Mouse (Mus musculus) large intestine, adult 2 months (tissue): ENCODE measurements at regions not wholly inside any gene's neighbourhood (a gene's known extent, or its start where the extent isn't known, plus 50 kb on each side); places are given as distances from the start of the nearest gene placed in this dataset.

Source experiments
- DNase-seq: peaks from one replicate; pipeline ENCODE4 v3.0.0-alpha.2; 2012; ENCODE audit warnings: low read depth, low spot score
- WGBS: fragments of 180-500 bp; shearing (Covaris S2); methylation state at CpG from one replicate; pipeline ENCODE4 v1.1.7; 2018; 5-methylcytosine and 5-hydroxymethylcytosine counted together

DNA sequence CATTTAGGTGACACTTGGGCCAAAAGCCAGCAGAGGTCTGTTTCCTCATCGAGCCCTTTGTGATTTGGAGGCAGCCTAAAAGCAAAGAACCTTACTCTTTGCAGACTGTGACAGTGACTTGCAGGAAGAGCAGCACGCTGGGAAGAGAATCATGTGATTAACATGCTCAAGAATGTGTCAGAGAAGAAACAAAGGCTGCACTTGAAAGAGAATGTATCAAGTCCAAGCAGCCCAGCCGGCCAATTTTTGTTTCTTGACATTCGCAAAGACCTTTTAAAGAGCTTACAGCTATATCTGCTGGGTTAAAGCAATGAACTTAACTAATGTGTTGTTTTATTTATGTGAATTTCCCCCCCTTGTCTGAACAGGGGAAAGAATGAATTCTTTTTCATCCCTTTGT, 203.8 kb upstream of the Map3k7 start:
- DNase-seq: no peak
- 57% methylated on average over 4 of the region's 4 CpGs for WGBS

DNA sequence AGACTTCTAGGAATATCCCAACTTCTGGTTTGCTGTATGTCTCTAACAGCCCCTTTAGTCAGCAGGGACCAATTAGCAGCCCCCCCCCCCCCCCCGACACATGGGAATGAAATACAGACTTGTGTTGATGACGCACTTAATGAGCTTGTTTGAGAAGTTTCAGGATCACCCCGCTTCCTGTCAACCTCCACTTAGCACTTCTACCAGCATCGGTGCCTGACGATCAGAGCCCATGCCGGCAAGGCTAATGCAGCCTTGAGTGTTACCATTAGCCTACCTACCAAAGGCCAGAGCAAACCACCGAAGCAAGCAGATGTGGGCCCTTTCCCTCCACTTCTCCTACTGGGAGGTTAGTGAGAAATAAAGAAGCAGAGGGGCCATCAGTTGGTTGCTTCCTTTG, 201.7 kb upstream of the Map3k7 start:
- 79% methylated on average over 7 of the region's 7 CpGs for WGBS
- DNase-seq: no peak

DNA sequence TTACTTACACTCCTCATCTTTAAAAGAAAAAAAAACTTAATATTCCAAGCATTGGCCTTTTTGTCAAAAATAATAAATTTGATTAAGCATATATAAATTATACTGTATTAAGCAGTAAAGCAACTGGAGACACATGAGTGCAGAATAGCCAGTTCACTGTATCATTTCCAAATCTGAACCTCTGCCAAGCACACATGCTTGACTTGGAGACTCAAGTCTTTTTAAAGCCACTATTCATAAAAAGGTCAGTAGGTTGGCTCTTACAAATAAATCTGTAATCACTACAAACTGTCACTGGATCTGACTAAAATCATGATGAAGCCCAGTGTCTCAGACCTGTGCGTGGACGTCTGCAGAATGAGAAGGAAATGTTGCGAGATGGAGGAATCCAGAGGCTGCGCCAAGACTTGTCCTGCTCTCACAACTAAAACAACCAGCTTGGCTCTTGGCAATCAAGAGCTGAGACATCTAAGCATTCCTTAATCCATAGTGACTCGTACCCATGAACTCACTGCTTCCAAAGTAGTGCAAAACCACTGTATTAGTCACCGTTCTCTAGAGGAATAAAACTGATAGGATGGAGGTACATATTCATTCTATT, 195.8 kb upstream of the Map3k7 start:
- DNase-seq: no peak
- 68% methylated on average over 6 of the region's 6 CpGs for whole genome bisulfite sequencing

DNA sequence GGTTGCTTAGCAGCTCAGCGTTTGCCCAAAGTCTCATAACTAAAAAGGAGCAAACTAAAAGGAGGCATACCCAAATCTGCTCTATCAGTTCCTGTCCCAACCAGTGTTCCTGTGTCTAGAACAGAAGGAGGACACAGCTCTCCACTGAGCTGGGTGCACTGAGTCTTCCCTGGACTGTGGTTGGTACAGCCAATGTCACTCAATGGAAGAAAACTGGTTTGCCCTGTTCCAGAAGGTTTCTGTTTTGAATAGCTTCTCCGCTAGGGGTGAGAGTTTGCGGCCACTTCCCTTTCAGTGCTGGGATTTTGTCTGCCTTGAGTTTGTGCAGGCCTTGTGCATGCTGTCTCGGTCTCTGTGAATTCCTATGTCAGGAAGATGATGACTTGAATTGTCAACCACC, 194.6 kb upstream of the Map3k7 start:
- DNase-seq: no peak
- 71% methylated on average over 4 of the region's 4 CpGs for WGBS

DNA sequence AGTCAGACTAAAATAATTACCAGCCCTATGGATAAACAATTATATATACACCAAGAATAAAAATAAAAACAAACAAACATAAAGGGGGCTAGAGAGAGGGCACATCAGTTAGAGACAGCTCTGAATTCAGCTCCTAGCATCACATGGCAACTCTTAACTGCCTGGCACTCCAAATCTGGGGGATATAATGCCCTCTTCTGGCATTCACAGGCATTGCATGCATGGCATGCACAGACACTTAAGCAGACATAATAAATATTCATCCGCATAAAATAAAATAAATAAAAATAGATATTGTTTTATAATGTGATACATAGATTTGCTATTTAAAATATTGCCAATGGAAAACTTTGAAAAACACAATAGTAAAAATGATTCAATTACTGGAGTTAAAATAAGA, 177.6 kb upstream of the Map3k7 start:
- whole genome bisulfite sequencing: 79% methylated on average over 1 of the region's 1 CpGs

DNA sequence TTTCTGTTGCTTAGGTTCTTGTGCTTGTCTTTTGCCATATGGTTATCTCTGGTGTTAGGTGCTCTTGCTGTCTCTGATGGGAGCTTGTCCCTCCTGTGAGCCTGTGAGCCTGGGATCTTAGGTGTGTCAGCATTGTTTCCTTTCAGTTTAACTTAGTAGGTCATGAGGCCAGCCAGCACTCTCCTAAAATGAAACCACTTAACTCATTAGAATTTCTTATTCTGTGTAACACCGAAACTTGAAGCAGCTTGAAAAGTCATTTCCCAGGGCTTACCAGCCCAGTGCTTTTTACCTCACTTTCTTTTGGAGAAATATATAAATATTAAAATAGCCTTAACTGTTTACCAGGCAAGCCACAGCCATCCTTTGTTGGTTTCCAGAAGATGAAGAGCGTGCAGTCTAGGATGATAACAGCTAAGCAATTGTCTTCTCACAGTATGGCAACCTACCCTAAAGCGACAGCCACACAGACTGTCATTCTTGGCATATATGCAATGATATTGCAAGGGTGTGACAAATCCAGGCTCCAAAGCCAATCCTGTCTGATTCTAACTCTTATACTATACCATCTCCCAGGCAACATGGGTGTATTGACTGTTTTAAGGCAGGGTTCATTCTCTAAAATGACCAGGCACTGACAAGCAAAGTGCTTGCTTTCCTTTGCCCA, 146.2 kb upstream of the Map3k7 start:
- DNase-seq: no peak
- 93% methylated on average over 3 of the region's 3 CpGs for WGBS

More for the DNA sequence above, 177.6 kb upstream of the Map3k7 start:
- DNase-seq: no peak

DNA sequence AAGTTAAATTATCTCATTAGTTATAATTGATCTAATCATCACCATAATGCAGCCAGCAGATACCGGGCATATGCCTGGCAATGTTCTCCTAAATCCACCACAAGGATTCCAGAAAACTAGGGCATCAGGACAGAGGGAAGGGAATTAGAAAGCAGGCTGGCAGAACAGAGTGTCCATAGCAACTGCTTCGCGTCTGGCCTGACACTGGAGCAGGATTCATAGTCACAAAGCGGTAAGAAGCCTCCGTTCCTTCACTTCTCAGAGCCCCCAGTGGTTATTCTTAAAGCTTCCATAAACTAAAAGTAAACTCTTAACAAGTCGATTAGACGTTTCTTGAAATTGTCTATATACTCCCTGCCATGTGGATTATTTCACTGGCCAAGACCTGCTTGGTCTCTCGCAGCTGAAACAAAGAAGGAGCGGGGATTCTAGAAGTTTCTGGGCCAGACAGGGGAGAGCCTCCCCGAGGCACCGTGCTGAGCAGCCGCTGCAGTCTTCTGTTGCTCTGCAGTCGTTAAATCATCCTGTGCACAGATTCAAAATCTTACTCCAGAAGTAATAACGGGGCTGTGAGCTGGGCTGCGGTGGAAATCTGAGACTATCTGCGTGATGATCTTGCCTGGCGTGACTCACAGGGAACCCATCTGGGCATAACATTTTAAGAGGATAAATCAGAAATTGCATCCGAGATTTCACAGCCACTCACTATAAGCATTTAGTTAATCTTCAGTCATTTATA, 144.2 kb upstream of the Map3k7 start:
- WGBS: 63% methylated on average over 18 of the region's 18 CpGs
- no peak for DNase-seq

DNA sequence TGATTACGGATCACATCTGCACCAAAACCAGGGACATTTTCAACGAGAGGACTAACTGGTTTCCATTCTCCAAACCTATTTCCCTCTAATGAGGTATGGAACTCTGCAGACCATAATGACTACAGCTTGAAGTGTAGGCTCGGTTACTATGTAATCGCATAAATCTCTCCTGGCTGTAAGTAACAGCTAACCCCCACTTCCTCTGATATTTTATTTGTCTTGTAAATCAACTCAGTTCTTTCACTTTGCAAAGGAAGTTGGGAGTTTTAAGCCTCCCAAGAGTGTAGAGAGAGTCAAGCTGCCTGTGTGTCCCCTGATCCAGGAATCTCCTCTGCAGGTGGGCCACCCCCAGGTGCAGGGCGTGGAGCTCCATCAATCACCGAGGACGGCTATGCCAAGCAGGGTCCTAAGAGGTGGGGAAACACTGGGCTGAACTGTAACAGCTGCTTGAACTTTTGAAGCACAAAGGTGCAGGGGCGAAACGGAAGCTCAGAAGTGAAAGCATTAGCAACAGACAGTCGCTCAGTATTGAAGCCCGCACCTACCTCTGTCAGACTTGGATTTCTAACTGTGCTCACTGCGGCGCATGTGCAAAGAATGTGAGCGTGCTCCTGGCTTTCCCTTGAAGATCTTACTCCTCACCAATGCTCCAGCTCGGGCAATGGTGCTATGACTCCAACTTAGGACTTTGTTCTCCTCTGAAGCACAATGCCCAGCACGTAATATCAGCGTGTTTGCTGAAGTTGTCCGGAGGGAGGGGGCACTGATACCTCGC, 140.1 kb upstream of the Map3k7 start:
- peak; percentile 4 for DNase-seq
- 21% methylated on average over 19 of the region's 19 CpGs for WGBS

DNA sequence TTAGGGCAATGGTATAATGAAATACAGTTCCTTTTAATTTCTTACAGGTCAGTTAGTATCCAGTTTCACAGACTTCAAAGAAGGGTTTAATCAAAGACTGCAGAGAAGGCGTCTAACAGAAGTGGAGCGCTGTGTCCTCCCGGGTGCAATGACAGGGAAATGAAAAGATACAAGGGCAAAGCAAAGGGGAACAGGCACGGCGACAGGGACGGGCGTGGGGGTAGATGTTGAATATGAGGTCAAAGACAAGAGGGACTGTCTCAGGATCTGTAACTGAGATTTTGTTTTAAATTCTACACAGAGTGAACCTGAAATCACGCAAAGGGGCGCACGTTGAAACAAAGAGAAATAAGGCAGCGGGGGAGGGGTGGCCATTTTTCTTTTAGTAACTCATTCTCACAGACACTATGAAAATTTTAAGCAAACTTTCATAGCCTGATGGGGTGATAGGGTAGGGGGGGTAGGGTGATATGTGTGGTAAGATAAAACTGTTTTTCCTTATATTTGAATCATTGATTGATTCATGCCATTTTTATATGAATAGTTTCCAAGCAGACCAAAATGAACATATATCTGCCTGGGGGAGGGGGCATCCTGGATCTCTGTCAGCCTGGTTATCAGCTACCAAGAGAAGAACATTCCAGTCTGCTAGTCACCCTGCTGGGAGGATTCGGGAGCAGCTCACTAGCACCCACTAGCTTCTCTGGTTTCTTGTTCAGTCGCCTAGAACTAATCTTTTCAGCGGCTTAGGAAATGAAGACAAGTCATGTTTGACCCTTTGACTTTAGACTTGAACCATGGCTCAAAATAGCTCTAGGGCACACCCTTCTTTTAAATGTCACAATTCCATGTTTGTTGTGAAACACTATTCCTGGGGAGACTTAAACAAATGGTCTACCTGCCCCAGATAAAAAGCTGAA, 139.1 kb upstream of the Map3k7 start:
- WGBS: 57% methylated on average over 14 of the region's 14 CpGs
- no peak for DNase-seq

DNA sequence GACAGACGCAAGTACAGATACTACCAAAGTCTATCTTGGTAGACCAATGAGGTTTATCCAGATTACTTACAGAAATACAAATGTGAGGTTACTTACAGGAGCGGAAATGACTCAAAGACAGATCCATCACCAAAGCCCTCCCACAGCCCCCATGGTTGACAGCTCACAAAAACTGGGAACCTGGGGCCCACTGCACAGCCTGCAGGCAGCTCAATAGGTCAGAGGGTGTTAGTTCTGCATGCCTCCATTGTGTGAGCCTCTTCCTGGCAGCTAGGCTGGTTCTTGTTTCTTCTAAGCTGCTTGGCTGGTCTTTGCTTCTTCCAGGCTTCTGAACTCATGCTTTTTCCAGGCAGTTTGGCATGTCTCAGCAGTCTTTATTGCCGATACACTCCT, 138.5 kb upstream of the Map3k7 start:
- DNase-seq: no peak
- 70% methylated on average over 3 of the region's 3 CpGs for WGBS

DNA sequence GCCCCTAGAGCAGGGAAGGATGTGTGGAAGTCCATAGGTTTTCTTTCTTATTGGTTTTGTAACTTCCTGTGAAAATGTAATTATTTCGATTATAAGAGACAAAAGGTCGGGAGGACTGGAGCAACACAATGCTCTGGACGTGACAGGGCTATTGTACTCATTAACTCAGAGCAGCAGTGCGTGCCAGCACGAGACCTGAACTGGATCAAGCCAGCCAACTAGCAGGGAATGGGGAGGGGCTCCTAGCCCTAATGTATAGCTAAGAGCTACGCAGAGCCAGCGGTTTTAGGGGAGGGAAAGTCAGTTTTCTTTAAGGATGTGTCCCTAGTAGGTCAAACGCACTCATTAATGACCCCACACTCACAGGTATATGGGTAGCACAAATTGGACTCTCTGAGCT, 137.2 kb upstream of the Map3k7 start:
- 86% methylated on average over 8 of the region's 8 CpGs for WGBS
- DNase-seq: no peak

DNA sequence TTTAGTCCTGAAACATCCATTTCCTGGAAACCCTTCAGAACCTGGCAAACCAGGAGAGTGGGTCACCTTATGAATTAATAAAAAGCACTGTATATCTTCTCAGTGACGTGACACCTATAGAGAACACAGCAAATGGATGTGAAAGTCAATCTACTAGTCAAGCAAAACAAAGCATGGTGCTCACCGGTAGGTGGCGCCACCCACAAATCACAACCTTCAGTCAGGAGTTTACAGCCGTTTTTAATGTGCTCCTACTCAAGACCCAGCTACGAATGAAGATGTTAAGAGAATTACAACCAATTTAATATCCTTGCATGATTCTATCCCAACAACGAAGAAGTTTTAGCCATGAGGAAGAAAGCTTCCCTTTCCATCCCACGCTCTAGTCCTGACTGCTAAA, 136.6 kb upstream of the Map3k7 start:
- no peak for DNase-seq

DNA sequence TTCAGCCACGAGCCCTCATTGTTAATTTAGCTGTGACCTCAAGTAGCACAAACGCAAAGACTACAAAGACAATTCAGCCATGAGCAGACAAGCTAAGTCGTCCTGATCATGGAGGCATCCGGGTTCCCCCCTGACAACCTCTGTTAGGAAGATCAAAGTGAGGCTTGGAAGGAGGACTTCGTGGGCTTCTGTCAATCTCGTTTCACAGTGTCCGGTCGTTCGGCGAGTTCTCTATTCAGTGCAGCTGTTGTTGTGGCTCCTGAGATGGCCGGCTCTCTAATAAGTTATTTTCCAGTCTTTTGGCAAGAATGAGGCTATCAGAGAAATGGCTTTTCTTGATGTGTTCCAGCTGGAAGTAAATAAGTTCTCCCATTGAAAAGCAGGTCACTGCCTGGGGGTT, 133.7 kb upstream of the Map3k7 start:
- DNase-seq: no peak
- WGBS: 45% methylated on average over 11 of the region's 11 CpGs

More for the DNA sequence above, 136.6 kb upstream of the Map3k7 start:
- 77% methylated on average over 7 of the region's 7 CpGs for WGBS

DNA sequence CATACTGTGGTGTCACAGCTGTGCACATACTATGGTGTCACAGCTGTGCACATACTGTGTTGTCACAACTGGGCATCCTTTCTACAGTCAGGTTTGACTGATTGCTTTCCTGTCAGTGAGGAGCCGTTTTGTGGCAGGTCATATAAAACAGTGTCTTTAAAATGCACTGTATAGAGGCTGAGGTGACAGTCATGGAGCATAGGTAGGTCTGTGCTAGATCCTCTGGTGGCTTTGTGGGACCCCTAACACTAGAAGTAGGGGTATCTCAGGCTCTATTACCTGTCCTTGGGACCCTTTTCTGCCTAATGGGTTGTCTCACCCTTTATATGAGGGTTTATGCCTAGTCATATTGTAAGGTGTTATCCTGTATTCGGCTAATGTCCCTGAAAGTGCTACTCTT, 132.4 kb upstream of the Map3k7 start:
- no peak for DNase-seq
- WGBS: 70% methylated on average over 2 of the region's 2 CpGs

DNA sequence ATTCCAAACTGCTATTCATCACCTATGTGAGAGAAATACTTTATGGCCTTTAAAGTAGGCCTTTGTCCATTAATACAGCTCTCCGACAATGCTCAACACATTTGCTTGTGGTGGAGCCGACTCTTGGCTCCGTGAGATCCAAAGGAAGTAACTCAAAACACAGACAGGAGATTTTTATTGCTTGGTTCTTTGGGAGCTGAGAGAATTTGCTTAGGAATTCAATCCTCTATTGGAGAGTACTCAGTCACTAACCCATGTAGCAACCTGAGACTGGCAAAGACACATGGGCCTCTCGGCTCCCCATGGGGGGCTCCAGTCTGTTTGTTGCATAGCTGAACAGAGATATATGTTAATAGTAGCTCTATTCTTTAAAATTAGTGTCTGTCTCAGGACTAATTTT, 130.1 kb upstream of the Map3k7 start:
- WGBS: 53% methylated on average over 4 of the region's 4 CpGs

DNA sequence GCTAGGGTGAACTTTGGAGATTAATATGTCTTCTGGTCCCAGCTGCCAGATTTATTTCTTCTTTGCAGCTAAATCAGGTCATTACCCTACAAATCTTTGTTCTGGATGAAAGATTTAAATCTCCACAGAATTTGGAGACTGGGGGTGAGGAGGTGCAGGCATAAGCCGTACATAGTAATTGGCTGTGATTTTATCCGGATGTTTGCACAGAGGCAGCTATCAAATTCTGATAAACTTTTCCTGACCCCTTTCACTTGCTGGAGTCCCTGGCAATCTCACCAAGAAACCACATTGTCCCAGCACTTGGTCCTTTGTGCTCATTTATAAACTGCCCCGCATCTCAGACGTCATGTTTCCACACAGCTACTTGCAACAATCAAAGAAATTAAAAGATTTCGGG, 128.8 kb upstream of the Map3k7 start:
- WGBS: 54% methylated on average over 5 of the region's 5 CpGs
- no peak for DNase-seq

More for the DNA sequence above, 130.1 kb upstream of the Map3k7 start:
- no peak for DNase-seq

DNA sequence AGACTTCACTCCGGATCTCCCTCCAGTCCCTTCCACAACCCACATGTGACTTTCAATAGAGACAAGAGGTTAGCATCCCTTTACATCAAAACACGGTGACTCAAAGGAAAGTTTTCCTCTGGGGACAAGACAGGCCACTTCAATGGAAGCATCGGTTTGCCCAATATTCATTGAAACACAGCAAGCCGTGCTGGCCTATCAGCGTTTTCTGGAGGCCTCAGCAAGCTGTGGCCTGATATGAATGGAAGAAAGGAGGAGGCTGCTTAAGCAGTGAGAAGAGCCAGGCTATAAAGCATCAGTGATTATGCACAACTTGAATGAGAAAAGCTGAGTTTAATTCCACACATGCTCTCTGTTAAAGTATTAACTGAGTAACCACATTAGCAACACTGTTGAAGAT, 125.3 kb upstream of the Map3k7 start:
- WGBS: 71% methylated on average over 5 of the region's 5 CpGs
- no peak for DNase-seq

DNA sequence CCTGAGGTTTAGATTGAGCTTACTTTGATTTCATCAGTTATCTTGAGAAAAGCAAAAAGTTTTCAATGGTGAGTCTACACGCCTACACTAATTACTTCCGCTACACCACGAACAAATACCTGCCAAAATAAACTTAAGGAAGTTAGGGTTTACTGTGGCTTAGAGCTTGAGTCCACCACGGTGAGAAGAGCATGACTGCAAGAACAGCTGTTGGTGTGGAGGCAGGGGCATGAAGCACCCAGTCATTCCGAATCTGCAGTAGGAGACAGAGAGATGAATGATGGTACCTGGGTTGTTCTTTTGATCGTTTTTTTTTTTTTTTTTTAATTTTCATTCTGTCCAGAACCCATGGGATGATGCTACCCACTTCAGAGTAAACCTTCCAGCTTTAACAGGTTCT, 114.1 kb upstream of the Map3k7 start:
- 67% methylated on average over 6 of the region's 6 CpGs for WGBS
- no peak for DNase-seq

DNA sequence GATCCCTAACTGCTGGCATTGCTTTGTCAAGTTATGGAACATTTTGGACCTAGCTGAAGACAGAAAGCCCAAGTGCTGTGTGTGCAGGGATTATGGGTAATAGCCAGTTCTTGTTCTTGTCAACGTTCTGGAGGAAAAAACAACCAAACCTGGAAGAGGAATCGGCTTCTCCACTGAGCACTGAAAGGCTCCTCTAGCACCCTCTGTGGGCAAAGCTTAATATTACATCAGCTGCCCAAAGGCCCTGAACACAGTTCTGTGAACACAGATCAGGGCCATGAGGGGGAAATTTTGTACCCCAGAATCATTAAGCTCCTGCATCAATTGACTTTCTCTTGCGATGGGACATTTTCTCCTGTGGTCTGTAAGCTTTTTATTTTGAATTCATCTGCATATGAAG, 112.9 kb upstream of the Map3k7 start:
- no peak for DNase-seq
- 48% methylated on average over 3 of the region's 3 CpGs for WGBS
